Mouse (Mus musculus): ENCODE data around the gene Dmrta2. TPM values are rescaled to one million over a fixed set of nuclear protein-coding genes. Genes with fewer than 3 reads are reported as not detected.

Gene Dmrta2
- polyA plus RNA-seq, 1 experiment from 2014 or later = not detected

DNA sequence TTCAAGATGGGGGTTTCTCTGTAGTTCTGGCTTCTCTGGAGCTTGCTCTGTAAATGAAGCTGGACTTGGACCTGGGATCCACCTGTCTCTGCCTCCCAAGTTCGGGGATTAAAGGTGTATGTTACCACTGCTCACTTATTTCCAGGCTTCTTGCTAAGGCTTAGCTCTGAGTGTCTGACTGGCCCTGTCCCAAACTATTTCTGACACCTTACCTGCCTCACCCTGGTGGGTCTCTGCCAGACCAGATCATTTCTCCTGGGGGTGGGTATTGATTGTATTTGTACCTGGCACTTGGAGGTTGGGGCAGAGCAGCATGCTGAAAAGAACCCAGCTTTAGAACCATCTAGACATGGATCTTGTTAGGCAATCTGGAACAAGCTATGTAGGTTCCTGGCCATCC is 51.6 kb downstream of the Dmrta2 start:
- no peak for ATAC-seq (ENCODE audit: low FRiP score, low TSS enrichment)
- no peak overlapping the region for H3K27ac ChIP-seq (replicated peaks)
- TF ChIP-seq CTCF (IDR thresholded peaks at IDR 0.05; ENCODE audit: low read depth) = no peak
- no peak for TF ChIP-seq EP300 (optimal IDR thresholded peaks at IDR 0.05)
- no peak overlapping the region for H3K9ac ChIP-seq (ENCODE audit: low read length)
- H3K36me3 ChIP-seq (ENCODE audit: control insufficient read depth, insufficient read depth, low read length) = no peaks in the 10 kb centered on the region
- no peak overlapping the region for H3K4me3 ChIP-seq (ENCODE audit: low read depth, low read length)
- H3K4me2 ChIP-seq (replicated peaks; ENCODE audit: low read depth) = no peak overlapping the region
- no peaks in the 10 kb centered on the region for H3K27me3 ChIP-seq (ENCODE audit: control insufficient read depth, insufficient read depth, low read length)
- no peaks in the 10 kb centered on the region for H3K9me3 ChIP-seq (ENCODE audit: control insufficient read depth, low read length)
- WGBS = 84% methylated on average over 1 of the region's 1 CpGs
- no peaks in the 10 kb centered on the region for H3K4me1 ChIP-seq (replicated peaks; ENCODE audit: control insufficient read depth, insufficient read depth)
- no peak for DNase-seq (ENCODE audit: low spot score)

Measured in stomach, postnatal 0 days (tissue).